Mouse (Mus musculus): ENCODE results near the gene Znrf2.

DNA sequence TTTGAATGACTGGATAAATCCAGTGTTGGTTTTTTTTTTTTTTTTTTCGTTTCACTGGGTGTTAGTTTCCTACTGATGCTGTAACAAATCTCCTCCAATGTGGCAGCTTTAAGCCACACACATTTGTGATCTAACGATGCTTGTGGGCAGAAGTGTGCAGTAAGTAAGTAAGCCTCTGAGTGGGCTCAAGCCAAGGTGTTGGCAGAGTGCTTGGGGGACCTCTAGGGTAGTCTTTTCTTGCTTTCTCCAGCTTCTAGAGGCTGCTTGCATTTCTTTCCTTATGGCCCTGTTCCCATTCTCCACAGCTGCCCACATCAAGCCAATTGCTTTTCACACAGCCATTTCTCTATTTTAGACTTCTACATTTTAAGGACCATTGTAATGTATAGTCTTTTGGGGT, 16.7 kb downstream of the Znrf2 start:
- TF ChIP-seq CTCF (conservative IDR thresholded peaks at IDR 0.05; ENCODE audit: low read length) (no peak), NANOG (IDR thresholded peaks at IDR 0.05; ENCODE audit: borderline replicate concordance, low read length) (no peak), POU5F1 (IDR thresholded peaks at IDR 0.05; ENCODE audit: borderline replicate concordance, low read length) (no peak)

All from E14TG2a.4 (cell line).